Comparison of ENCODE assay signal across 21 mouse cellular contexts in the genomic region with DNA sequence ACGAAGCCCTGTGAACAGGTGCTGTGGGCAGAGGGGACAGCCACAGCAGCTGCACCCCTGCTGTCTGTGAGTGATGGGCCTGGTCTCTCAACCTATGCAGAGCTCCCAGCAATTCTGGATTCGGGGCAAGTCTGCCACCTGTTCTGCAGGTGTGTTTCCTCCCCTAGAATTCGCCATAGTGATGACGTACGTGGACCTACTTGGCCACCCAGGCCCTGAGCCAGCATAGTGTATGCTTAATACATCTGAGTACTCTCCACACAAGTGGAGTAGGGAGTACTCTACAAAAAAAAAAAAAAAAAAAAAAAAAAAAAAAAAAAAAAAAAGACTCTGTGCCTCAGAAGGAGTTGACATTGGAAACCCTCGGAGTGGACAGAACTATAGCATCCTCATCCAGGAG.
DNase-seq lines count a peak whose midpoint lies in the region; ATAC-seq and TF ChIP-seq lines count a peak whose summit lies in the region.
"Had no signal": no experiment of that assay in that cellular context is flagged by ENCODE, and none has a peak within 500 bp of the region (broad histone marks: within the 10 kb centered on the region; RNA-seq: fewer than 3 reads in every experiment).

No protein-coding gene starts in this region.

- DNase-seq in lung, adult 18-20 months: peak; percentile 26 to 53
- DNase-seq in lung, embryonic 14.5 days: peak; percentile 67
- peak; percentile 54 for DNase-seq in lung, postnatal 10 days
- DNase-seq in lung, postnatal 4 days: peak; percentile 59 to 67
- no peak for DNase-seq in right cerebral cortex, postnatal 10 days (ENCODE audit: low spot score in 2 of 2)
- no peak for DNase-seq in heart, adult 9 months (ENCODE audit: low spot score in 2 of 2)
- DNase-seq: adrenal gland, adult 8-10 months; adrenal gland, postnatal 36 days; cerebellum, adult 8-10 months; cerebellum, postnatal 14 days; gastrocnemius, postnatal 36 days; heart, postnatal 10 days; heart, postnatal 4 days had no signal

- WGBS in lung, embryonic 14.5 days: 65% methylated on average over 6 of the region's 6 CpGs
- 94% methylated on average over 6 of the region's 6 CpGs for WGBS in forebrain, embryonic 16.5 days

- H3K27ac ChIP-seq in lung, embryonic 14.5 days (ENCODE audit: low read depth): no peak overlapping the region
- no peak overlapping the region for H3K27ac ChIP-seq in forebrain, embryonic 16.5 days (ENCODE audit: low read length)
- H3K27ac ChIP-seq: embryonic facial prominence, embryonic 13.5 days; forebrain, embryonic 10.5 days; heart, embryonic 10.5 days; hindbrain, embryonic 12.5 days had no signal

- H3K9ac ChIP-seq in lung, embryonic 14.5 days: no peak overlapping the region
- no peak overlapping the region for H3K9ac ChIP-seq in forebrain, embryonic 16.5 days (replicated peaks; ENCODE audit: low read depth, low read length)
- H3K9ac ChIP-seq: embryonic facial prominence, embryonic 13.5 days; hindbrain, embryonic 12.5 days had no signal

- no peak overlapping the region for H3K4me2 ChIP-seq in lung, embryonic 14.5 days
- no peak overlapping the region for H3K4me2 ChIP-seq in forebrain, embryonic 16.5 days (ENCODE audit: low read length)
- H3K4me2 ChIP-seq: embryonic facial prominence, embryonic 13.5 days; hindbrain, embryonic 12.5 days had no signal

- H3K27me3 ChIP-seq in lung, embryonic 14.5 days (ENCODE audit: insufficient read depth, low read length): no peaks in the 10 kb centered on the region
- H3K27me3 ChIP-seq in forebrain, embryonic 16.5 days (replicated peaks; ENCODE audit: control insufficient read depth, insufficient read depth, low read length): no peaks in the 10 kb centered on the region; the same call in 1 of the 2 replicates
- H3K27me3 ChIP-seq: hindbrain, embryonic 12.5 days had no signal

- peak; percentile 83 for ATAC-seq in lung, embryonic 14.5 days (ENCODE audit: insufficient read depth)
- no peak for ATAC-seq in forebrain, embryonic 16.5 days
- ATAC-seq: forebrain, embryonic 14.5 days; hindbrain, embryonic 16.5 days had no signal

- H3K36me3 ChIP-seq in lung, embryonic 14.5 days (ENCODE audit: insufficient read depth): no peaks in the 10 kb centered on the region
- no peaks in the 10 kb centered on the region for H3K36me3 ChIP-seq in forebrain, embryonic 16.5 days (ENCODE audit: control insufficient read depth, insufficient read depth)
- H3K36me3 ChIP-seq: embryonic facial prominence, embryonic 13.5 days; forebrain, embryonic 10.5 days; G1E; heart, embryonic 10.5 days; hindbrain, embryonic 12.5 days had no signal

- H3K4me3 ChIP-seq in lung, embryonic 14.5 days (ENCODE audit: low read depth, low read length): no peak overlapping the region
- no peak overlapping the region for H3K4me3 ChIP-seq in forebrain, embryonic 16.5 days (replicated peaks; ENCODE audit: low read length)
- H3K4me3 ChIP-seq: embryonic facial prominence, embryonic 13.5 days; forebrain, embryonic 10.5 days; heart, embryonic 10.5 days; hindbrain, embryonic 12.5 days had no signal

- TF ChIP-seq CTCF in lung, embryonic 14.5 days (IDR thresholded peaks at IDR 0.05; ENCODE audit: low read depth): no peak

- H3K4me1 ChIP-seq in lung, embryonic 14.5 days (ENCODE audit: insufficient read depth): no peaks in the 10 kb centered on the region
- H3K4me1 ChIP-seq in forebrain, embryonic 16.5 days (replicated peaks; ENCODE audit: control insufficient read depth, insufficient read depth, low read length): no peaks in the 10 kb centered on the region
- H3K4me1 ChIP-seq: embryonic facial prominence, embryonic 13.5 days; forebrain, embryonic 10.5 days; heart, embryonic 10.5 days had no signal

- H3K9me3 ChIP-seq in lung, embryonic 14.5 days (ENCODE audit: low read depth, low read length): no peaks in the 10 kb centered on the region
- no peaks in the 10 kb centered on the region for H3K9me3 ChIP-seq in forebrain, embryonic 16.5 days (ENCODE audit: control insufficient read depth, low read length)
- H3K9me3 ChIP-seq: embryonic facial prominence, embryonic 13.5 days; heart, embryonic 10.5 days had no signal

Comparison
In these comparisons a context has a peak if more than half of its experiments do, and no peak if none do; other contexts are left out.
1. DNase-seq: peak in lung, adult 18-20 months (2 of 2), lung, embryonic 14.5 days (single experiment), lung, postnatal 10 days (single experiment) and lung, postnatal 4 days (2 of 2); none in right cerebral cortex, postnatal 10 days (0 of 2) and heart, adult 9 months (0 of 2).